Mouse (Mus musculus): ENCODE measurements around the gene Ccdc189. TPM values are rescaled to one million over a fixed set of nuclear protein-coding genes. Genes with fewer than 3 reads are reported as not detected.

Ccdc189 gene
- polyA plus RNA-seq, 1 experiment from 2014 or later = 15.3 TPM

GRCm38 (mm10) chr7:127614091-127614490 lies 25.7 kb upstream of the Ccdc189 start:
- Histone ChIP-seq H3K9me3 (peaks cover 15% of the 10 kb centered on the region; the same call in 1 of the 2 replicates), H3K36me3 (replicated peaks) (peaks cover 46% of the 10 kb centered on the region), H3K27ac (replicated peaks) (peak overlapping the region; percentile 98)

GRCm38 (mm10) chr7:127613501-127613900 lies 25.1 kb upstream of the Ccdc189 start:
- Histone ChIP-seq H3K4me1 (peaks cover 25% of the 10 kb centered on the region), H3K36me3 (replicated peaks) (peaks cover 52% of the 10 kb centered on the region), H3K4me3 (peak overlapping the region; percentile 95), H3K27me3 (replicated peaks; ENCODE audit: low read depth, poor library complexity, severe bottlenecking) (no peaks in the 10 kb centered on the region), H3K27ac (replicated peaks) (no peak overlapping the region), H3K9me3 (peaks cover 15% of the 10 kb centered on the region; the same call in 1 of the 2 replicates)
- WGBS = 87% methylated on average over 8 of the region's 8 CpGs
- no peak for DNase-seq (ENCODE audit: low spot score)

More at GRCm38 (mm10) chr7:127614091-127614490, 25.7 kb upstream of the Ccdc189 start:
- 18% methylated on average over 8 of the region's 8 CpGs for WGBS
- Histone ChIP-seq H3K27me3 (replicated peaks; ENCODE audit: low read depth, poor library complexity, severe bottlenecking) (no peaks in the 10 kb centered on the region), H3K4me1 (peaks cover 25% of the 10 kb centered on the region), H3K4me3 (peak overlapping the region; percentile 95)
- no peak for DNase-seq (ENCODE audit: low spot score)

GRCm38 (mm10) chr7:127611561-127611960 lies 23.2 kb upstream of the Ccdc189 start:
- peaks cover 24% of the 10 kb centered on the region for H3K4me1 ChIP-seq
- 96% methylated on average over 26 of the region's 26 CpGs for WGBS
- no peak overlapping the region for H3K27ac ChIP-seq (replicated peaks)
- H3K9me3 ChIP-seq = peaks cover 15% of the 10 kb centered on the region; the same call in 1 of the 2 replicates
- H3K36me3 ChIP-seq (replicated peaks) = peaks cover 72% of the 10 kb centered on the region
- H3K27me3 ChIP-seq (replicated peaks; ENCODE audit: low read depth, poor library complexity, severe bottlenecking) = no peaks in the 10 kb centered on the region
- 0 out of 2 replicates have a peak overlapping the region, but pooled peaks have one; percentile 1 for H3K4me3 ChIP-seq
- DNase-seq (ENCODE audit: low spot score) = no peak

- H3K36me3 ChIP-seq (replicated peaks) = peaks cover 77% of the 10 kb centered on the region
Observed at GRCm38 (mm10) chr7:127611011-127611410, 22.6 kb upstream of the Ccdc189 start.

GRCm38 (mm10) chr7:127607150-127607549 lies 18.8 kb upstream of the Ccdc189 start:
- H3K9me3 ChIP-seq = peaks cover 9% of the 10 kb centered on the region; the same call in 1 of the 2 replicates

More at GRCm38 (mm10) chr7:127611011-127611410, 22.6 kb upstream of the Ccdc189 start:
- no peaks in the 10 kb centered on the region for H3K27me3 ChIP-seq (replicated peaks; ENCODE audit: low read depth, poor library complexity, severe bottlenecking)
- DNase-seq (ENCODE audit: low spot score) = no peak
- no peak overlapping the region for H3K27ac ChIP-seq (replicated peaks)
- H3K4me3 ChIP-seq = no peak overlapping the region
- 97% methylated on average over 29 of the region's 29 CpGs for WGBS
- peaks cover 15% of the 10 kb centered on the region; the same call in 1 of the 2 replicates for H3K9me3 ChIP-seq
- H3K4me1 ChIP-seq = peaks cover 20% of the 10 kb centered on the region

GRCm38 (mm10) chr7:127604256-127604655 lies 15.9 kb upstream of the Ccdc189 start:
- WGBS = 90% methylated on average over 10 of the region's 10 CpGs
- peaks cover 99% of the 10 kb centered on the region for H3K36me3 ChIP-seq (replicated peaks)
- H3K27me3 ChIP-seq (replicated peaks; ENCODE audit: low read depth, poor library complexity, severe bottlenecking) = no peaks in the 10 kb centered on the region
- no peaks in the 10 kb centered on the region for H3K9me3 ChIP-seq
- no peak overlapping the region for H3K27ac ChIP-seq (replicated peaks)
- H3K4me1 ChIP-seq = no peaks in the 10 kb centered on the region
- DNase-seq (ENCODE audit: low spot score) = no peak
- H3K4me3 ChIP-seq = no peak overlapping the region

More at GRCm38 (mm10) chr7:127607150-127607549, 18.8 kb upstream of the Ccdc189 start:
- Histone ChIP-seq H3K36me3 (replicated peaks) (peaks cover 99% of the 10 kb centered on the region), H3K4me3 (no peak overlapping the region), H3K4me1 (no peaks in the 10 kb centered on the region), H3K27me3 (replicated peaks; ENCODE audit: low read depth, poor library complexity, severe bottlenecking) (no peaks in the 10 kb centered on the region), H3K27ac (replicated peaks) (no peak overlapping the region)
- no peak for DNase-seq (ENCODE audit: low spot score)
- 87% methylated on average over 6 of the region's 6 CpGs for WGBS

GRCm38 (mm10) chr7:127602903-127603302 lies 14.5 kb upstream of the Ccdc189 start:
- Histone ChIP-seq H3K4me1 (no peaks in the 10 kb centered on the region), H3K4me3 (no peak overlapping the region), H3K36me3 (replicated peaks) (peaks cover 99% of the 10 kb centered on the region), H3K9me3 (no peaks in the 10 kb centered on the region), H3K27ac (replicated peaks) (no peak overlapping the region), H3K27me3 (replicated peaks; ENCODE audit: low read depth, poor library complexity, severe bottlenecking) (no peaks in the 10 kb centered on the region)
- DNase-seq (ENCODE audit: low spot score) = no peak
- 88% methylated on average over 2 of the region's 2 CpGs for WGBS

- no peak overlapping the region for H3K27ac ChIP-seq (replicated peaks)
- DNase-seq (ENCODE audit: low spot score) = no peak
- no peak overlapping the region for H3K4me3 ChIP-seq
- peaks cover 99% of the 10 kb centered on the region for H3K36me3 ChIP-seq (replicated peaks)
- WGBS = 90% methylated on average over 4 of the region's 4 CpGs
- H3K4me1 ChIP-seq = no peaks in the 10 kb centered on the region
- no peaks in the 10 kb centered on the region for H3K27me3 ChIP-seq (replicated peaks; ENCODE audit: low read depth, poor library complexity, severe bottlenecking)
- H3K9me3 ChIP-seq = no peaks in the 10 kb centered on the region
Observed at GRCm38 (mm10) chr7:127601735-127602134, 13.3 kb upstream of the Ccdc189 start.

GRCm38 (mm10) chr7:127600612-127601011 lies 12.2 kb upstream of the Ccdc189 start:
- 95% methylated on average over 7 of the region's 7 CpGs for WGBS
- Histone ChIP-seq H3K4me1 (no peaks in the 10 kb centered on the region), H3K36me3 (replicated peaks) (peaks cover 99% of the 10 kb centered on the region), H3K4me3 (no peak overlapping the region), H3K27ac (replicated peaks) (no peak overlapping the region), H3K9me3 (no peaks in the 10 kb centered on the region), H3K27me3 (replicated peaks; ENCODE audit: low read depth, poor library complexity, severe bottlenecking) (no peaks in the 10 kb centered on the region)
- DNase-seq (ENCODE audit: low spot score) = no peak

- Histone ChIP-seq H3K27ac (replicated peaks) (no peak overlapping the region), H3K36me3 (replicated peaks) (peaks cover 100% of the 10 kb centered on the region), H3K4me1 (no peaks in the 10 kb centered on the region), H3K27me3 (replicated peaks; ENCODE audit: low read depth, poor library complexity, severe bottlenecking) (no peaks in the 10 kb centered on the region), H3K9me3 (no peaks in the 10 kb centered on the region), H3K4me3 (no peak overlapping the region)
- no peak for DNase-seq (ENCODE audit: low spot score)
- 93% methylated on average over 17 of the region's 17 CpGs for whole genome bisulfite sequencing
Observed at GRCm38 (mm10) chr7:127596747-127597146, 8.4 kb upstream of the Ccdc189 start.

- Histone ChIP-seq H3K4me3 (no peak overlapping the region), H3K27me3 (replicated peaks; ENCODE audit: low read depth, poor library complexity, severe bottlenecking) (no peaks in the 10 kb centered on the region), H3K9me3 (no peaks in the 10 kb centered on the region), H3K27ac (replicated peaks) (no peak overlapping the region), H3K4me1 (peaks cover 11% of the 10 kb centered on the region), H3K36me3 (replicated peaks) (peaks cover 82% of the 10 kb centered on the region)
- no peak for DNase-seq (ENCODE audit: low spot score)
- 89% methylated on average over 14 of the region's 14 CpGs for WGBS
Observed at GRCm38 (mm10) chr7:127592575-127592974, 4.2 kb upstream of the Ccdc189 start.

GRCm38 (mm10) chr7:127591108-127591507 lies 2.7 kb upstream of the Ccdc189 start:
- no peaks in the 10 kb centered on the region for H3K9me3 ChIP-seq
- no peak for DNase-seq (ENCODE audit: low spot score)
- H3K27ac ChIP-seq (replicated peaks) = no peak overlapping the region
- WGBS = 95% methylated on average over 10 of the region's 10 CpGs
- H3K4me1 ChIP-seq = peaks cover 20% of the 10 kb centered on the region
- no peak overlapping the region for H3K4me3 ChIP-seq
- H3K27me3 ChIP-seq (replicated peaks; ENCODE audit: low read depth, poor library complexity, severe bottlenecking) = no peaks in the 10 kb centered on the region
- H3K36me3 ChIP-seq (replicated peaks) = peaks cover 69% of the 10 kb centered on the region

- WGBS = 94% methylated on average over 9 of the region's 9 CpGs
- H3K27ac ChIP-seq (replicated peaks) = no peak overlapping the region
- no peaks in the 10 kb centered on the region for H3K27me3 ChIP-seq (replicated peaks; ENCODE audit: low read depth, poor library complexity, severe bottlenecking)
- H3K36me3 ChIP-seq (replicated peaks) = peaks cover 67% of the 10 kb centered on the region
- H3K4me1 ChIP-seq = peaks cover 20% of the 10 kb centered on the region
- no peaks in the 10 kb centered on the region for H3K9me3 ChIP-seq
- peak overlapping the region; percentile 96 for H3K4me3 ChIP-seq
- DNase-seq (ENCODE audit: low spot score) = no peak
Observed at GRCm38 (mm10) chr7:127589637-127590036, 1.2 kb upstream of the Ccdc189 start.
